Mouse (Mus musculus) lung, postnatal 0 days (tissue): Measurements from ENCODE around the gene Grik4. TPM values are rescaled to one million over a fixed set of nuclear protein-coding genes. Genes with fewer than 3 reads are reported as not detected.

ENCODE experiments used
- ATAC-seq: fragments of 200-750 bp; cut with Nextera tagmentation; 2 replicates; pipeline ENCODE4 v1.8.0; 2017; ENCODE audit warnings: moderate library complexity
- DNase-seq: peaks from one replicate; pipeline ENCODE4 v3.0.0-alpha.2; 2016; ENCODE audit warnings: low spot score
- H3K27ac ChIP-seq: fragments of 300-500 bp; sonication (generic); 2 replicates; pipeline ENCODE4 v1.5.1; 2014; ENCODE audit warnings: antibody characterized with exemption, mild to moderate bottlenecking, low read length, mixed read lengths
- H3K27me3 ChIP-seq: fragments of 300-500 bp; sonication (generic); replicated peaks from 2 replicates; pipeline ENCODE4 v1.6.1; 2014; ENCODE audit warnings: low read length, mixed read lengths; ENCODE audit not compliant: insufficient read depth
- H3K36me3 ChIP-seq: fragments of 300-500 bp; sonication (generic); 2 replicates; pipeline ENCODE4 v1.6.1; 2014; ENCODE audit warnings: low read length, mixed read lengths; ENCODE audit not compliant: insufficient read depth
- H3K4me1 ChIP-seq: fragments of 300-500 bp; sonication (generic); 2 replicates; pipeline ENCODE4 v1.6.1; 2014; ENCODE audit warnings: antibody characterized with exemption, low read depth, low read length, mixed read lengths; ENCODE audit not compliant: insufficient read depth
- H3K4me2 ChIP-seq: fragments of 300-500 bp; sonication (generic); replicated peaks from 2 replicates; pipeline ENCODE4 v1.6.1; 2014; ENCODE audit warnings: low read depth, mild to moderate bottlenecking, low read length, moderate library complexity, mixed read lengths
- H3K4me3 ChIP-seq: fragments of 300-500 bp; sonication (generic); 2 replicates; pipeline ENCODE4 v1.5.1; 2014; ENCODE audit warnings: low read depth, low read length
- H3K9ac ChIP-seq: fragments of 300-500 bp; sonication (generic); replicated peaks from 2 replicates; pipeline ENCODE4 v1.6.1; 2014; ENCODE audit warnings: low read depth, mild to moderate bottlenecking
- H3K9me3 ChIP-seq: fragments of 300-500 bp; sonication (generic); 2 replicates; pipeline ENCODE4 v1.6.1; 2016; ENCODE audit warnings: low read length, mixed read lengths
- CTCF ChIP-seq: IDR thresholded peaks from 2 replicates; pipeline ENCODE4 v1.5.1; 2016; ENCODE audit warnings: antibody characterized with exemption, mild to moderate bottlenecking
- EP300 ChIP-seq: IDR thresholded peaks from 2 replicates; pipeline ENCODE4 v1.6.1; 2016; ENCODE audit warnings: antibody characterized with exemption, mild to moderate bottlenecking, control low read depth
- WGBS: fragments of 180-500 bp; shearing (Covaris S2); extraction: QIAGEN DNeasy Blood & Tissue Kit; methylation state at CpG from one replicate; pipeline ENCODE4 v1.1.7; 2014; 5-methylcytosine and 5-hydroxymethylcytosine counted together
- polyA plus RNA-seq: library from polyadenylated mRNA; unstranded; fragments of >200 nt; fragmentation: Nextera tagmentation; extraction: Ambion mirVana; gene quantifications from 2 replicates; pipeline ENCODE4 v1.2.1, GENCODE M21; 2015

The Grik4 gene
- polyA plus RNA-seq, 1 experiment from 2014 or later: 0.47 TPM

- H3K9me3 ChIP-seq: no peaks in the 10 kb centered on the region
- TF ChIP-seq CTCF (no peak), EP300 (no peak)
- H3K27ac ChIP-seq: no peak overlapping the region
- no peak overlapping the region for H3K9ac ChIP-seq
- no peak overlapping the region for H3K4me3 ChIP-seq
- DNase-seq (peak; percentile 11), ATAC-seq (no peak)
- WGBS: 49% methylated on average over 3 of the region's 3 CpGs
- H3K27me3 ChIP-seq: no peaks in the 10 kb centered on the region
- H3K4me2 ChIP-seq: no peak overlapping the region
- H3K36me3 ChIP-seq: no peaks in the 10 kb centered on the region
- H3K4me1 ChIP-seq: no peaks in the 10 kb centered on the region
These were observed 125.0 kb downstream of the Grik4 start for GRCm38 (mm10) chr9:42819247-42819646.

- Histone ChIP-seq H3K9me3 (no peaks in the 10 kb centered on the region), H3K27me3 (no peaks in the 10 kb centered on the region), H3K4me2 (no peak overlapping the region), H3K9ac (no peak overlapping the region), H3K36me3 (no peaks in the 10 kb centered on the region), H3K4me3 (no peak overlapping the region), H3K4me1 (no peaks in the 10 kb centered on the region), H3K27ac (no peak overlapping the region)
- TF ChIP-seq EP300: no peak
- no peak for TF ChIP-seq CTCF
- no peak for ATAC-seq
- WGBS: 72% methylated on average over 1 of the region's 1 CpGs
- DNase-seq: no peak
These were observed 127.5 kb downstream of the Grik4 start for GRCm38 (mm10) chr9:42816815-42817214.

GRCm38 (mm10) chr9:42809146-42809545, 135.1 kb downstream of the Grik4 start:
- Histone ChIP-seq H3K9me3 (no peaks in the 10 kb centered on the region), H3K4me1 (no peaks in the 10 kb centered on the region), H3K4me3 (no peak overlapping the region), H3K27me3 (no peaks in the 10 kb centered on the region), H3K4me2 (no peak overlapping the region), H3K9ac (no peak overlapping the region), H3K36me3 (no peaks in the 10 kb centered on the region), H3K27ac (no peak overlapping the region)
- DNase-seq (no peak), ATAC-seq (no peak)
- no peak for TF ChIP-seq CTCF
- no peak for TF ChIP-seq EP300
- 88% methylated on average over 3 of the region's 3 CpGs for WGBS

- ATAC-seq (no peak), DNase-seq (no peak)
- H3K27me3 ChIP-seq: no peaks in the 10 kb centered on the region
- TF ChIP-seq CTCF (peak; percentile 53), EP300 (no peak)
- H3K9ac ChIP-seq: no peak overlapping the region
- no peaks in the 10 kb centered on the region for H3K4me1 ChIP-seq
- H3K4me3 ChIP-seq: no peak overlapping the region
- 73% methylated on average over 9 of the region's 9 CpGs for WGBS
- H3K36me3 ChIP-seq: no peaks in the 10 kb centered on the region
- H3K27ac ChIP-seq: no peak overlapping the region
- no peak overlapping the region for H3K4me2 ChIP-seq
- no peaks in the 10 kb centered on the region for H3K9me3 ChIP-seq
These were observed 135.9 kb downstream of the Grik4 start for GRCm38 (mm10) chr9:42808394-42808793.

GRCm38 (mm10) chr9:42803061-42803491, 141.2 kb downstream of the Grik4 start:
- 42% methylated on average over 3 of the region's 3 CpGs for WGBS
- no peak overlapping the region for H3K4me3 ChIP-seq
- H3K27me3 ChIP-seq: no peaks in the 10 kb centered on the region
- no peaks in the 10 kb centered on the region for H3K36me3 ChIP-seq
- DNase-seq (peak; percentile 45), ATAC-seq (peak; percentile 70)
- no peak overlapping the region for H3K27ac ChIP-seq
- TF ChIP-seq EP300 (no peak), CTCF (no peak)
- no peak overlapping the region for H3K4me2 ChIP-seq
- H3K4me1 ChIP-seq: no peaks in the 10 kb centered on the region
- no peak overlapping the region for H3K9ac ChIP-seq
- no peaks in the 10 kb centered on the region for H3K9me3 ChIP-seq

GRCm38 (mm10) chr9:42801929-42802328, 142.4 kb downstream of the Grik4 start:
- Histone ChIP-seq H3K4me1 (no peaks in the 10 kb centered on the region), H3K9me3 (no peaks in the 10 kb centered on the region), H3K9ac (no peak overlapping the region), H3K4me3 (no peak overlapping the region), H3K4me2 (no peak overlapping the region), H3K27ac (no peak overlapping the region), H3K36me3 (no peaks in the 10 kb centered on the region), H3K27me3 (no peaks in the 10 kb centered on the region)
- no peak for ATAC-seq
- no peak for TF ChIP-seq EP300
- 72% methylated on average over 11 of the region's 11 CpGs for WGBS
- no peak for DNase-seq

GRCm38 (mm10) chr9:42800138-42800537, 144.2 kb downstream of the Grik4 start:
- no peak for DNase-seq
- no peaks in the 10 kb centered on the region for H3K9me3 ChIP-seq
- no peaks in the 10 kb centered on the region for H3K36me3 ChIP-seq
- no peak overlapping the region for H3K4me2 ChIP-seq
- no peak overlapping the region for H3K4me3 ChIP-seq
- H3K9ac ChIP-seq: no peak overlapping the region
- no peak overlapping the region for H3K27ac ChIP-seq
- ATAC-seq: no peak
- 63% methylated on average over 7 of the region's 7 CpGs for WGBS
- H3K4me1 ChIP-seq: no peaks in the 10 kb centered on the region
- TF ChIP-seq CTCF (no peak), EP300 (no peak)
- H3K27me3 ChIP-seq: no peaks in the 10 kb centered on the region
